Comparison of ENCODE assay signal across 12 mouse cellular contexts in the genomic region with DNA sequence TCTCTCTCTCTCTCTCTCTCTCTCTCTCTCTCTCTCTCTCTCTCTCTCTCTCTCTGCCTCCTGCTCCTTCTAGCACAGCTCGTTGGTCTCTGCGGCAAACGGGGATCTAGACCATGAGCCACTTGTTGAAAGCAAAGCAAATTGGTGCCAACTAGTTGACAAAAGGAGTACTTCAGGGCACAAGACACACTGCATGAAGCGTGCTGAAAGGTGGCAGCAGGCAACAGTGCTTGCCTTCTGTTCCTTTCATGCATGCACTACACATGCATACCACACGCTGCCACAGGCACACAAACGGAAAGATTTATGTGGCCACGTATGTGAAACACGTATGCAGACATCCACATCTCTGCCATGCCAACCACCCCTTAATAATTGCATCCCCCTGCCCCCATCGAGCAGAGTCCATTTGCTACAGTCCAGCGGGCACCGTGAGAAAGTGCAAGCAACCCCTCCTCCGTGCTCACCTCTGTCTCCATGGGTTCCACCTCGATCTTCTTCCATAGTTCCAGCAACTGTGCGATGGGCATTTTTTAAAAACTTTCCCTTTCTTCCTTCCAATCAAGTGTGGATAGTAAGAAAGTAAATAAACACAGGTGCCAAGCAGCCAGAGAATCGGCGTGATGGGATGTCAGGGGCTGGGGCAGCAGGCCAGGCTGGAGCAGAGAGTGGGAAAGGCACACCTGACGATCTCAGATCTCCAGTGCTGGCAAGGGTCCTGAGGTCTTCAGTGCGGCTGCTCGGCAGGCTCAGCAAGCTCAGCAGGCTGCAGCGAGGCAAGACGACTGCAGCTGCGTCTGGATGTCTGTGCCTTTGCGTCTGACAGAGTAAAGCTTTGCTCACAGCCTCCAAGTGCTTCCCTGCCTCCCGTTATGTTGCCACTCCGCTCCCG. TPM values are rescaled to one million over a fixed set of nuclear protein-coding genes. Genes with fewer than 3 reads are reported as not detected.
DNase-seq lines count a peak whose midpoint lies in the region; ATAC-seq and TF ChIP-seq lines count a peak whose summit lies in the region.
"Not testable (repeated sequence)": the region's sequence is repeated elsewhere in the genome, so short reads cannot be mapped to it uniquely, and the experiment has no call there.
"Had no signal": no experiment of that assay in that cellular context is flagged by ENCODE, and none has a peak within 500 bp of the region (broad histone marks: within the 10 kb centered on the region; RNA-seq: fewer than 3 reads in every experiment).

No protein-coding gene starts in this region.

- not testable (repeated sequence) for H3K36me3 ChIP-seq in forebrain, embryonic 14.5 days (ENCODE audit: control insufficient read depth, insufficient read depth, low read length); heart, embryonic 14.5 days (ENCODE audit: control insufficient read depth, insufficient read depth, low read length); hindbrain, embryonic 13.5 days; kidney, embryonic 14.5 days (ENCODE audit: control insufficient read depth, insufficient read depth, low read length); limb, embryonic 12.5 days; midbrain, embryonic 13.5 days; neural tube, embryonic 11.5 days (ENCODE audit: control insufficient read depth, insufficient read depth, low read length)

- peak; percentile 86 for ATAC-seq in forebrain, embryonic 14.5 days
- ATAC-seq in heart, embryonic 14.5 days (ENCODE audit: insufficient number of reproducible peaks, insufficient read depth, low FRiP score, low read depth), result peak; percentile 9; the same call in 1 of the 2 replicates
- peak; percentile 80 for ATAC-seq in hindbrain, embryonic 13.5 days (ENCODE audit: low FRiP score)
- peak; percentile 53; the same call in 1 of the 2 replicates for ATAC-seq in kidney, embryonic 14.5 days (ENCODE audit: low FRiP score, low TSS enrichment)
- ATAC-seq in limb, embryonic 12.5 days (ENCODE audit: insufficient number of reproducible peaks, insufficient read depth, low FRiP score, low TSS enrichment, low read depth), result peak; percentile 10; the same call in 1 of the 2 replicates
- peak; percentile 89 for ATAC-seq in midbrain, embryonic 13.5 days
- ATAC-seq in neural tube, embryonic 11.5 days (ENCODE audit: insufficient read depth, low FRiP score, low TSS enrichment), result peak; percentile 60

- not testable (repeated sequence) for H3K4me2 ChIP-seq in forebrain, embryonic 14.5 days (ENCODE audit: low read length); heart, embryonic 14.5 days (ENCODE audit: low read length); kidney, embryonic 14.5 days (replicated peaks; ENCODE audit: low read depth, low read length); limb, embryonic 12.5 days; neural tube, embryonic 11.5 days (ENCODE audit: low read depth)
- H3K4me2 ChIP-seq in hindbrain, embryonic 13.5 days, result 0 out of 2 replicates have a peak overlapping the region, but pooled peaks have one; percentile 21
- H3K4me2 ChIP-seq in midbrain, embryonic 13.5 days (replicated peaks), result 0 out of 2 replicates have a peak overlapping the region, but pooled peaks have one; percentile 23

- H3K9ac ChIP-seq in forebrain, embryonic 14.5 days (ENCODE audit: low read length); heart, embryonic 14.5 days (ENCODE audit: low read length); hindbrain, embryonic 13.5 days; kidney, embryonic 14.5 days (ENCODE audit: low read depth, low read length); limb, embryonic 12.5 days (replicated peaks); midbrain, embryonic 13.5 days (replicated peaks); neural tube, embryonic 11.5 days (ENCODE audit: low read length): not testable (repeated sequence)

- not testable (repeated sequence) for H3K27ac ChIP-seq in forebrain, embryonic 14.5 days (ENCODE audit: low read depth, low read length); heart, embryonic 14.5 days (replicated peaks in 1 of 2; ENCODE audit: control insufficient read depth in 1 of 2, insufficient read depth in 1 of 2, low read depth in 2 of 2, low read length in 2 of 2); hindbrain, embryonic 13.5 days; kidney, embryonic 14.5 days (ENCODE audit: low read depth, low read length); limb, embryonic 12.5 days; midbrain, embryonic 13.5 days; neural tube, embryonic 11.5 days (ENCODE audit: low read depth, low read length); olfactory bulb, adult 2 months (ENCODE audit: insufficient read depth, low read depth, low read length)

- H3K27me3 ChIP-seq in forebrain, embryonic 14.5 days (replicated peaks; ENCODE audit: control insufficient read depth, insufficient read depth, low read length); heart, embryonic 14.5 days (ENCODE audit: control insufficient read depth, insufficient read depth, low read length); hindbrain, embryonic 13.5 days; kidney, embryonic 14.5 days (ENCODE audit: control insufficient read depth, insufficient read depth, low read length); limb, embryonic 12.5 days; midbrain, embryonic 13.5 days; neural tube, embryonic 11.5 days (ENCODE audit: control insufficient read depth, insufficient read depth, low read length): not testable (repeated sequence)

- TF ChIP-seq POLR2A in olfactory bulb, adult 2 months (IDR thresholded peaks at IDR 0.05; ENCODE audit: insufficient read depth, low read depth, low read length), result not testable (repeated sequence)

- not testable (repeated sequence) for DNase-seq in forebrain, embryonic 14.5 days (ENCODE audit: low spot score); neural tube, embryonic 11.5 days (ENCODE audit: low spot score)

- H3K9me3 ChIP-seq in forebrain, embryonic 14.5 days (replicated peaks; ENCODE audit: control insufficient read depth, low read length); heart, embryonic 14.5 days (ENCODE audit: control insufficient read depth, low read length); hindbrain, embryonic 13.5 days; kidney, embryonic 14.5 days (ENCODE audit: control insufficient read depth, low read length); limb, embryonic 12.5 days; midbrain, embryonic 13.5 days; neural tube, embryonic 11.5 days (ENCODE audit: control insufficient read depth, low read length): not testable (repeated sequence)

- not testable (repeated sequence) for TF ChIP-seq CTCF in olfactory bulb, adult 2 months (IDR thresholded peaks at IDR 0.05; ENCODE audit: insufficient read depth, low read depth, low read length)

- not testable (repeated sequence) for H3K4me1 ChIP-seq in forebrain, embryonic 14.5 days (ENCODE audit: control insufficient read depth, insufficient read depth, low read length); heart, embryonic 14.5 days (ENCODE audit: control insufficient read depth in 2 of 2, insufficient read depth in 2 of 2, low read length in 2 of 2); hindbrain, embryonic 13.5 days (replicated peaks); kidney, embryonic 14.5 days (ENCODE audit: control insufficient read depth, insufficient read depth, low read length); limb, embryonic 12.5 days (replicated peaks); midbrain, embryonic 13.5 days (replicated peaks); neural tube, embryonic 11.5 days (ENCODE audit: control insufficient read depth, insufficient read depth, low read length); olfactory bulb, adult 2 months (ENCODE audit: control insufficient read depth, insufficient read depth, low read length)

- H3K4me3 ChIP-seq in forebrain, embryonic 14.5 days (ENCODE audit: low read depth, low read length); heart, embryonic 14.5 days (ENCODE audit: control insufficient read depth in 1 of 2, insufficient read depth in 1 of 2, low read depth in 1 of 2, low read length in 2 of 2); hindbrain, embryonic 13.5 days; kidney, embryonic 14.5 days (ENCODE audit: low read length); limb, embryonic 12.5 days (replicated peaks); midbrain, embryonic 13.5 days (replicated peaks); neural tube, embryonic 11.5 days (ENCODE audit: low read depth, low read length): not testable (repeated sequence)
- peak overlapping the region; percentile 27; the same call in 1 of the 2 replicates for H3K4me3 ChIP-seq in olfactory bulb, adult 2 months (ENCODE audit: insufficient read depth, low read depth, low read length)

- WGBS in forebrain, embryonic 14.5 days, result 6% methylated on average over 7 of the region's 26 CpGs
- WGBS in heart, embryonic 14.5 days, result 38% methylated on average over 6 of the region's 26 CpGs
- 20% methylated on average over 10 of the region's 26 CpGs for WGBS in hindbrain, embryonic 13.5 days
- 33% methylated on average over 6 of the region's 26 CpGs for WGBS in kidney, embryonic 14.5 days
- WGBS in limb, embryonic 12.5 days, result 27% methylated on average over 8 of the region's 26 CpGs
- 16% methylated on average over 7 of the region's 26 CpGs for WGBS in midbrain, embryonic 13.5 days
- WGBS in neural tube, embryonic 11.5 days, result 30% methylated on average over 6 of the region's 26 CpGs
- 3% methylated on average over 9 of the region's 26 CpGs for WGBS in olfactory bulb, adult 2 months

RNA-seq across cellular contexts. Expression of gene Gm49673, which starts 46.9 kb away (rescaled TPM):
- polyA plus RNA-seq in forebrain, embryonic 14.5 days (2014; fragmentation: Nextera tagmentation; extraction: Ambion mirVana), result 0.22 TPM in 1 of 2 replicates, not detected in the other
- not detected in 2 replicates for polyA plus RNA-seq in heart, embryonic 14.5 days (2014; fragmentation: Nextera tagmentation; extraction: Ambion mirVana)
- polyA plus RNA-seq in hindbrain, embryonic 13.5 days (2015; fragmentation: Nextera tagmentation; extraction: Ambion mirVana), result not detected in 2 replicates
- 0.27 and 0.58 TPM in 2 replicates for polyA plus RNA-seq in kidney, embryonic 14.5 days (2014; fragmentation: Nextera tagmentation; extraction: Ambion mirVana)
- polyA plus RNA-seq in limb, embryonic 12.5 days (2016; fragmentation: Nextera tagmentation; extraction: Ambion mirVana), result 0.24 TPM in 1 of 2 replicates, not detected in the other
- polyA plus RNA-seq in midbrain, embryonic 13.5 days (2015; fragmentation: Nextera tagmentation; extraction: Ambion mirVana), result 0.15 and 0.22 TPM in 2 replicates
- polyA plus RNA-seq in neural tube, embryonic 11.5 days (2014; fragmentation: Nextera tagmentation; extraction: Ambion mirVana), result 0.12 and 0.37 TPM in 2 replicates
- polyA plus RNA-seq in olfactory bulb, adult 2 months (2012; ENCODE audit: insufficient read depth, insufficient read length, low replicate concordance, missing spikeins), result not detected in 2 replicates
- polyA plus RNA-seq: heart, embryonic 13.5 days; intestine, postnatal 0 days; liver, embryonic 15.5 days; lung, embryonic 14.5 days had no signal

RNA-seq across cellular contexts. Expression of gene Rnaset2a, which starts 47.2 kb away (rescaled TPM):
- polyA plus RNA-seq in forebrain, embryonic 14.5 days (2014; fragmentation: Nextera tagmentation; extraction: Ambion mirVana), result 15.0 and 15.3 TPM in 2 replicates
- 39.7 and 43.1 TPM in 2 replicates for polyA plus RNA-seq in heart, embryonic 14.5 days (2014; fragmentation: Nextera tagmentation; extraction: Ambion mirVana)
- polyA plus RNA-seq in hindbrain, embryonic 13.5 days (2015; fragmentation: Nextera tagmentation; extraction: Ambion mirVana), result 14.9 and 15.2 TPM in 2 replicates
- polyA plus RNA-seq in kidney, embryonic 14.5 days (2014; fragmentation: Nextera tagmentation; extraction: Ambion mirVana), result 35.3 and 37.9 TPM in 2 replicates
- polyA plus RNA-seq in limb, embryonic 12.5 days (2016; fragmentation: Nextera tagmentation; extraction: Ambion mirVana), result 21.4 and 25.2 TPM in 2 replicates
- 9.7 and 11.5 TPM in 2 replicates for polyA plus RNA-seq in midbrain, embryonic 13.5 days (2015; fragmentation: Nextera tagmentation; extraction: Ambion mirVana)
- 15.5 and 17.2 TPM in 2 replicates for polyA plus RNA-seq in neural tube, embryonic 11.5 days (2014; fragmentation: Nextera tagmentation; extraction: Ambion mirVana)
- polyA plus RNA-seq in olfactory bulb, adult 2 months (2012; ENCODE audit: insufficient read depth, insufficient read length, low replicate concordance, missing spikeins), result not detected in 2 replicates

Comparison
In these comparisons a context has a peak if more than half of its experiments do, and no peak if none do; other contexts are left out.
1. ATAC-seq: peak in every context shown above with its lines; median percentile 89 in midbrain, embryonic 13.5 days; 86 in forebrain, embryonic 14.5 days; 80 in hindbrain, embryonic 13.5 days; 60 in neural tube, embryonic 11.5 days; 53 in kidney, embryonic 14.5 days; 10 in limb, embryonic 12.5 days; 9 in heart, embryonic 14.5 days.